Mouse (Mus musculus) B cell, adult 67 days (primary cell): Measurements from ENCODE around the gene Lasp1. TPM values are rescaled to one million over a fixed set of nuclear protein-coding genes. Genes with fewer than 3 reads are reported as not detected.

Experiments
- total RNA-seq, 2 experiments: library from RNA; stranded (reverse); gene quantifications; 4 replicates each; pipeline ENCODE4 v1.2.4; 2023

Lasp1 gene
- 10 to 100 TPM; 71.1 to 77.0 TPM for total RNA-seq

GRCm38 (mm10) chr11:97798782-97799145 lies at the start of gene Lasp1:
TSS of gene Lasp1 (plus strand) at chr11:97799000.

DNA sequence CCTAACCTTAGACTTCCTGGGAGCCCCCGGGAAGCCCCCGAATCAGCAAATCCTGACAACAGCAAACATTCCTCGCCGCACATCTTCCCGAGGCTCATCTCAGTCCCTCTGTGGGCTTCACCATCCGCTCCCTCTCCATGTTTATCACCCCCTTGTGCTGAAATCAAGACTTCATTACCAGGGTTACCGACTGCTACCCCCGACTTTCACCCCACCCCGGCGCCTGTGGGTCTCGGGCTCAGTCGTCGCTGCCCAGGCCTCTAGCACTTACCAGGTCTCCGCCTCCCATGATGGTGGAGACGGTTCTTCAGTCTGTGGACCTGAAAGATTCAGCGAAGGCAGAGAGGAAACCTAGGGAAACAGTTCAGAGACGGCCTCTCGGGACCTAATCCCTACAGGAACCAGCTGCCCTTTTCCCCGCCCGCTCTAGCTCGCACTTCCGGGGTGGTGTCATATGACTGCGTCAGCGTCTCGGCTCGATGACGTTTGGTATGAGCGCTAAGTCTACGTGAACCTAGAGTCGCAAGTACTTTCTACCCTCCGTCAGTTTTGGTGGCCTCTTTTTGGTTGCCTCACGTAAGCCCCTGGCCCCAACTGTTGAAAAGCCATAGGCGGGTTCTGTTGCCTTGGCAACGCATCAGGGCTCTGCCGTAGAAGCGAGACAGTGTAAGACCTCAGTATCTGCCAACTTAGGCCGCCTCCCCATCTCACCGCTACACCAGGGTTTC lies 32.5 kb upstream of the Lasp1 start, which contains the start of gene Cwc25:
Gene Cwc25, minus strand, starts transcription at position 403 of the 728 bp plus-strand sequence.

GRCm38 (mm10) chr11:97775808-97776496 lies 22.8 kb upstream of the Lasp1 start, which contains the start of gene 1700001P01Rik:
TSS of gene 1700001P01Rik (minus strand) at chr11:97775918.

GRCm38 (mm10) chr11:97781832-97782563 lies 16.8 kb upstream of the Lasp1 start, which contains the start of gene Rpl23:
TSS of gene Rpl23 (minus strand) at chr11:97782437.

DNA sequence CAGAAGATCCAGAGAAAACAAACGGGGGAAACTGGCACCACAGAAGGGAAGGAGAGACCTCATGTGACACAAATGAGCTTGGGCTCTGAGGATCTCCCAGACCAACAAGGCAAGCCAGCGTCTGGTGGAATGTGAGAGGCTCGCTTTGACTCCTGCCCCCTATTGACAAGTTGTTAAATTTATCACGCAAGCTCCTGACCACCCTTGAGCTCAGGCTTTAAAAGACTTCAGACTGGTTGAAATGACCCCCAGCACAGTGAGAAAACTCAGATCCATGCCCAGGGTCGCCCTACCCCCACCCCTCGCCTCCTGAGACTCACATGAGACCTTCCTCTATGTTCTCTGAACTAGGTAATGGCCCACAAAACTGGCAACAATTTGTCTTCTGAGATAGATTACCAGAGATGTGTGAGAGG lies 41.7 kb downstream of the Lasp1 start, which contains the start of gene B230217C12Rik:
Gene B230217C12Rik, plus strand, starts transcription at position 242 of the 416 bp plus-strand sequence.

GRCm38 (mm10) chr11:97883918-97884600 lies 85.3 kb downstream of the Lasp1 start, which contains the start of gene Fbxo47:
TSS of gene Fbxo47 (minus strand) at chr11:97884154.

Other genes with a start within 250 kb of the Lasp1 start
- under 1 TPM in 1 of 2 experiments, not detected in 1; 0.23 TPM for gene Srcin1, start 222.8 kb upstream of the Lasp1 start, total RNA-seq
- gene Epop, start 169.3 kb upstream of the Lasp1 start, total RNA-seq, result 1 to 10 TPM; 4.0 to 6.5 TPM
- gene Mllt6, start 135.6 kb upstream of the Lasp1 start, total RNA-seq, result 100 to 1,000 TPM; 186 to 189 TPM
- gene Cisd3, start 113.2 kb upstream of the Lasp1 start, total RNA-seq, result 10 to 100 TPM; 51.3 to 57.5 TPM
- under 1 TPM in 1 of 2 experiments, not detected in 1; 0.46 TPM for gene Pcgf2, start 98.5 kb upstream of the Lasp1 start, total RNA-seq
- gene Psmb3, start 95.6 kb upstream of the Lasp1 start, total RNA-seq, result 100 to 1,000 TPM; 119 to 126 TPM
- 10 to 100 TPM; 66.2 to 71.1 TPM for gene Pip4k2b, start 54.3 kb upstream of the Lasp1 start, total RNA-seq
- gene Cwc25, start 32.4 kb upstream of the Lasp1 start, total RNA-seq, result 10 to 100 TPM; 48.1 to 56.0 TPM
- gene 1700001P01Rik, start 23.1 kb upstream of the Lasp1 start, total RNA-seq, result not detected
- gene Rpl23, start 16.6 kb upstream of the Lasp1 start, total RNA-seq, result 1,000 to 10,000 TPM; 1,852 to 1,894 TPM
- under 1 TPM; 0.36 to 0.41 TPM for gene B230217C12Rik, start 41.8 kb downstream of the Lasp1 start, total RNA-seq
- gene Fbxo47, start 85.2 kb downstream of the Lasp1 start, total RNA-seq, result 1 to 10 TPM; 1.3 to 2.3 TPM
- under 1 TPM; 0.68 to 0.73 TPM for gene Plxdc1, start 187.4 kb downstream of the Lasp1 start, total RNA-seq
- gene Arl5c, start 197.2 kb downstream of the Lasp1 start, total RNA-seq, result 10 to 100 TPM; 61.3 to 65.0 TPM
- gene Cacnb1, start 224.0 kb downstream of the Lasp1 start, total RNA-seq, result 1 to 10 TPM; 5.8 to 6.6 TPM
- 1,000 to 10,000 TPM; 1,852 to 1,930 TPM for gene Rpl19, start 227.7 kb downstream of the Lasp1 start, total RNA-seq